Mouse (Mus musculus) lung, embryonic 15.5 days (tissue): ENCODE results near the gene Igsf8. TPM values are rescaled to one million over a fixed set of nuclear protein-coding genes. Genes with fewer than 3 reads are reported as not detected.
A peak's percentile ranks its signal among the peaks of the same experiment; 100 is the strongest.
"Not testable (repeated sequence)": the region's sequence is repeated elsewhere in the genome, so short reads cannot be mapped to it uniquely, and the experiment has no call there.

Source experiments
- ATAC-seq: fragments of 200-750 bp; cut with Nextera tagmentation; 2 replicates; pipeline ENCODE4 v1.8.0; 2017; ENCODE audit warnings: moderate number of reproducible peaks, borderline replicate concordance; ENCODE audit not compliant: low FRiP score, low TSS enrichment; ENCODE audit errors: extremely low read depth
- H3K27ac ChIP-seq: fragments of 300-500 bp; sonication (generic); 2 replicates; pipeline ENCODE4 v1.5.1; 2015; ENCODE audit warnings: moderate library complexity, mild to moderate bottlenecking, inconsistent platforms
- H3K27me3 ChIP-seq: fragments of 300-500 bp; sonication (generic); 2 replicates; pipeline ENCODE4 v1.6.1; 2015; ENCODE audit warnings: inconsistent platforms
- H3K36me3 ChIP-seq: fragments of 300-500 bp; sonication (generic); 2 replicates; pipeline ENCODE4 v1.6.1; 2015; ENCODE audit warnings: inconsistent platforms
- H3K4me1 ChIP-seq: fragments of 300-500 bp; sonication (generic); 2 replicates; pipeline ENCODE4 v1.6.1; 2015; ENCODE audit warnings: inconsistent platforms
- H3K4me2 ChIP-seq: fragments of 300-500 bp; sonication (generic); 2 replicates; pipeline ENCODE4 v1.6.1; 2015; ENCODE audit warnings: inconsistent platforms, mild to moderate bottlenecking, moderate library complexity
- H3K4me3 ChIP-seq: fragments of 300-500 bp; sonication (generic); 2 replicates; pipeline ENCODE4 v1.5.1; 2015; ENCODE audit warnings: mild to moderate bottlenecking, inconsistent platforms
- H3K9ac ChIP-seq: fragments of 300-500 bp; sonication (generic); 2 replicates; pipeline ENCODE4 v1.6.1; 2015; ENCODE audit warnings: inconsistent platforms
- H3K9me3 ChIP-seq: fragments of 300-500 bp; sonication (generic); 2 replicates; pipeline ENCODE4 v1.6.1; 2016; ENCODE audit warnings: inconsistent platforms
- WGBS: fragments of 180-500 bp; shearing (Covaris S2); methylation state at CpG from one replicate; pipeline ENCODE4 v1.1.7; 2015; 5-methylcytosine and 5-hydroxymethylcytosine counted together
- polyA plus RNA-seq: library from polyadenylated mRNA; unstranded; fragments of >200 nt; fragmentation: Nextera tagmentation; extraction: Ambion mirVana; gene quantifications from 2 replicates; pipeline ENCODE4 v1.2.1, GENCODE M21; 2015

The Igsf8 gene
- polyA plus RNA-seq, 1 experiment from 2014 or later, result 46.2 TPM

DNA sequence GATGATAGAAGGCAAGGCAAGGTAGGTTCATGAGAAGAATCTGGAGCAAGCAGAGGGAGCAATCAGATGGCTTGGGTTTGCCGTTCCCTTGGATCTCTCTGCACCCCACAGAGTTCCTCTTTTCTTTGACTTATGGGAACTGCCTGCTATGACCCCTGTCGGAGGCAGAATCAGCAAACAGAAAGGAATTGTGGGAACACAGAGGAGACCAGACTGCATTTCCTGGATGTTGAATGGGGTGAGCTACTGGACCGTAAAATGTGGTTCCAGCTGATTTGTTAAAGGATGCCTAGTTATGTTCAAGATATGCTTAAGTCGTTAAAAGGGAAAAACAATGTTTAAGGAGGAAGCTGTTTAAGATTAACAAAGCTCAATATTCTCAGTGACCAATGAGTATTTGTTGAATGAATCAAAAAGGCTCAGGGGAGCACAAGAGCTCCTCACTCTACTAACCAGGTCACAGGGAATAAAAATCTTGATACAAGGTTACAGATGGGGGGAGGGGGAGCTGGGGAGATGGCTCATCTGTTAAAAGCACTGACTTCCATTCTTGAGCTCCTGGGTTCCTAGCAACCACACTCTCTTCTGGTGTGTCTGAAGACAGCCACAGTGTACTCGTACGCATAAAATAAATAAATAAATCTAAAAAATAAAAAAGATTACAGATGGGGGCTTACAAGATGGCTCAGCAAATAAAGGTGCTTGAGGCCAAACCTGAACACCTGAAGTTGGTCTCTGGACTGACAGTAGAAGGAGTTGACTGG, 20.3 kb upstream of the Igsf8 start:
- no peak overlapping the region for H3K27ac ChIP-seq
- H3K9me3 ChIP-seq, result no peaks in the 10 kb centered on the region
- 58% methylated on average over 6 of the region's 6 CpGs for WGBS
- no peak for ATAC-seq
- H3K36me3 ChIP-seq, result no peaks in the 10 kb centered on the region
- H3K4me2 ChIP-seq, result no peak overlapping the region
- no peak overlapping the region for H3K4me3 ChIP-seq
- H3K4me1 ChIP-seq, result no peaks in the 10 kb centered on the region
- H3K9ac ChIP-seq, result no peak overlapping the region
- H3K27me3 ChIP-seq, result peaks cover 22% of the 10 kb centered on the region

DNA sequence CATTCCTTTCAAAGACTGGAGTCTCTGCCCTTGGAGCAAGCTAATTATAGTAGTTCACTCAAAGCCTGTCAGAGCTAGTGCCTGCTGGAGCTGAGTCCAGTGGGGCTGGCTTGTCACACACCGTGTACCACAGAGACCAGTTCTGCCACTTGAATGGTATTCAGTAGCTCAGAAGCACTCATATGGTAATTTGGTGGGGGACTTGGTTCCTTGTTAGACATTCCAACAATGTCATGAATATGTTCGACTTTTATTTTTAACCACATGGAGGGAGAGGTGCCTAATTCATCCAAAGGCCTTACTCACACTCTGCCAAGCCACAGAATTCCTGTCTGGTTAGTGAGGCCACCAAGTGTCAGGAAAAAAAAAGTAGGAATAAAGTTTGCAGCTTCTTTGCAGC, 19.0 kb upstream of the Igsf8 start:
- H3K27me3 ChIP-seq, result peaks cover 22% of the 10 kb centered on the region
- H3K36me3 ChIP-seq, result no peaks in the 10 kb centered on the region
- H3K4me3 ChIP-seq, result no peak overlapping the region
- no peak overlapping the region; the same call in 1 of the 2 replicates for H3K27ac ChIP-seq
- no peak overlapping the region for H3K4me2 ChIP-seq
- 37% methylated on average over 2 of the region's 2 CpGs for WGBS
- no peak for ATAC-seq
- no peaks in the 10 kb centered on the region for H3K9me3 ChIP-seq
- H3K4me1 ChIP-seq, result no peaks in the 10 kb centered on the region
- no peak overlapping the region for H3K9ac ChIP-seq

DNA sequence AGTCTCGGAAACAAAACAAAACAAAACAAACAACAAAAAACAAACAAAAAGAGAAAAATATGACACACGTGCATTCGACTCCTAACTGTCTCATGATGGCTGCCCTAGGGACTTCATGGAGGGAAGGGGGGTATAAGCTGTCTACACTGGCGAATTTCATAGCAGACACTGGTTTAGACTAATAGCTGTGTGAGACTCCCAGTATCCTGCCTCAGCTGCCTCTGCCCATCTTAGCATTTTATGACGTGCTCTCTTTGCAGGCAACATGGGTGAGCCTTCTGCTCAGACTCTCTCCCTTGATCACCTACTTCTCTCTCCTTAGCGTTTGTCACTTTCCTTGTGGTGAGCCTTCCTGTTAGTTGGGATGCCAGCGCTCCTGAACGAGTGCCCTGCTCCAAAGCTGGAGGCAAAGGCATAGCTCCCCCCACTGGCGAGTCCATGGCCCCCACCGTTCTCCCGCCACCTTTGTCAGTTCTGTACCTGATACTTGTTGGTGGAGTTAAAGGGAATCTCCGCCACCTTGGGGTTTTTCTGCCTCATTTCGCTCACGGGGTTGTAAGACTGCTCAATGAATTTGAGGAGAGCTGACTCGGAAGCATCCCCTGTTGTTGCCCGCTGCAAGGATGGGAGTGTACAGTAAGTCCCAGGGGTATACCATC, 17.8 kb upstream of the Igsf8 start:
- Histone ChIP-seq H3K9me3 (no peaks in the 10 kb centered on the region), H3K27me3 (peaks cover 22% of the 10 kb centered on the region), H3K36me3 (no peaks in the 10 kb centered on the region), H3K4me3 (no peak overlapping the region), H3K9ac (no peak overlapping the region), H3K4me1 (no peaks in the 10 kb centered on the region), H3K27ac (no peak overlapping the region), H3K4me2 (peak overlapping the region; percentile 10; the same call in 1 of the 2 replicates)
- no peak for ATAC-seq
- WGBS, result 23% methylated on average over 16 of the region's 16 CpGs

DNA sequence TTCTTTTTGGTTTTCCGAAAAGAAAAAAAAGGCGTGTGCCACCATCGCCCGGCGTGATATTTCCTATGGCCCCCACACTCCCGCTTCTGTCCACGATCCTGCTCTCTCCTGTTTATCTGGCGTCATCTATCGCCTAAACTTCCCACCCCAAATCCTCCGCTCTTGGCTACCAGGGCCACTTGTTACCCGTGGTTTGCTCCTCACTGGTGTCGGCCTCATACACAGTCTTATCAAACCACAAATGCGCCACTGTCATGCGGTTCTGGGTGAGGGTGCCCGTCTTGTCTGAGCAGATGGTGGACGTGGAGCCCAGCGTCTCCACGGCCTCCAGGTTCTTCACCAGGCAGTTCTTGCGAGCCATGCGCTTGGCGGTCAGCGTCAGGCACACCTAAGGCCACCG, 16.8 kb upstream of the Igsf8 start:
- H3K27ac ChIP-seq, H3K36me3 ChIP-seq, H3K9ac ChIP-seq, ATAC-seq, H3K4me1 ChIP-seq, H3K9me3 ChIP-seq: not testable (repeated sequence)
- peak overlapping the region; percentile 39 for H3K4me2 ChIP-seq
- 35% methylated on average over 23 of the region's 23 CpGs for WGBS
- H3K4me3 ChIP-seq, result 0 out of 2 replicates have a peak overlapping the region, but pooled peaks have one; percentile 11
- peaks cover 22% of the 10 kb centered on the region for H3K27me3 ChIP-seq

DNA sequence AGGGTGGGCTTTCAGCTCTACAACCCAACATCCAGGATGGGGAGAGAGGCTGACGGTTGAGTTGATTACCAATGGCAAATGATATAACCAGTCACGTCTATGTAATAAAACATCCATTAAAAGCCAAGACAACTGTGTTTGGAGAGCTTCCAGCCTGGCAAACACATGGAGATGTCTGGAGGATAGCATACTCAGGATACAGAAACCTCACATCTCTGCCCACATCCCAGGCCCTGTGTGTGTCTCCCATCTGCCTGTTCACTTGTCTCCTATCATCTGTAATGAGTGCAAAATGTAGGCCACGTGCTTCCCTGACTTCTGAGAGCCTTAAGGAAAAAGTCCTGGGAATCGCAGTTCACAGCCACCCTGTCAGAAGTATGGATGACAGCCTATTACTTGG, 14.2 kb upstream of the Igsf8 start:
- H3K27ac ChIP-seq, result no peak overlapping the region
- no peak overlapping the region for H3K4me2 ChIP-seq
- H3K36me3 ChIP-seq, result no peaks in the 10 kb centered on the region
- H3K4me1 ChIP-seq, result no peaks in the 10 kb centered on the region
- 65% methylated on average over 4 of the region's 4 CpGs for WGBS
- H3K4me3 ChIP-seq, result no peak overlapping the region
- H3K27me3 ChIP-seq, result peaks cover 22% of the 10 kb centered on the region
- H3K9ac ChIP-seq, result no peak overlapping the region
- no peaks in the 10 kb centered on the region for H3K9me3 ChIP-seq
- ATAC-seq, result no peak

DNA sequence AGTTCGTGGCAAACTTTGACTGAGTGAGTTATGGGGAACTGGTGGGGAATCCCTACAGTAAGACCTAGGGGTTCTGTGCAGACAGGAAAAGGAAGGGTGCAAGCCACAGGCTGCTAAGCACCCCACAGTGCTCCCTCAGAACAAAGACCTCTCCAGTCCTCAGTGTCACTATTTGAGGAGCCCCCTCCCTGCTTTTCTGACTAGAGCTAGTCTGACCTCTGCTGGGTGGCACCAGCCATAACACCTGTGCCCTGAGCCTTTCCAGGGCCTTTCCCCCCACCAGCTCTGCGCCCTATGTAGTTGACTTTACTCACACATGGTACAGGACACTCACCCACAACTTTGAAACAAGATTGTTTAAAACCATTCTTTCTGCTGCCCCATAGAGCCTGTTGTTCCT, 13.8 kb upstream of the Igsf8 start:
- no peak for ATAC-seq
- 42% methylated on average over 2 of the region's 2 CpGs for WGBS
- Histone ChIP-seq H3K27ac (no peak overlapping the region), H3K4me1 (no peaks in the 10 kb centered on the region), H3K36me3 (no peaks in the 10 kb centered on the region), H3K4me2 (no peak overlapping the region), H3K27me3 (peaks cover 22% of the 10 kb centered on the region), H3K9me3 (no peaks in the 10 kb centered on the region), H3K4me3 (no peak overlapping the region), H3K9ac (no peak overlapping the region)

DNA sequence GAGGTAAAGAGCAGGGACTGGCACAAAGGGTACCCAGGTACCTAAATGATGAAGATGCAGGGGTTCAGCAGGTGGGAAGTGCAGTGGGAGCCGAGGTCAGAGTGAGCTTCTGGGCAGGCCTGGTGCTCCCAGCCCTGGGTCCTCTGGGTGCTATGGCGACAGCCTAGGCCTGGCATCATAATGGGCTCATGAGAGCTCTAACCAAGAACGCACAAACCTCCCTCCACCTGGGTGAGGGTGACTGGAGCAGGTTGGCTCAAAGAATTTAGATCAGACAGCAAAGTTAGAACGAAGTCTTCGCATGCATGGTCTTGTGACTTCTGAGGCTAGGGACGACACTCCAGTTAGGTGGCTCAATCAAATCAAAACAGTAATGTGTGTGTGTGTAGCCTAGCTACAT, 3.1 kb upstream of the Igsf8 start, which contains the start of gene Atp1a4:
TSS of gene Atp1a4 (minus strand) at position 101 of the 400 bp plus-strand sequence.
- Histone ChIP-seq H3K36me3 (no peaks in the 10 kb centered on the region), H3K4me3 (no peak within 1 kb of the TSS), H3K27ac (no peak within 1 kb of the TSS), H3K9ac (no peak within 1 kb of the TSS), H3K4me2 (no peak within 1 kb of the TSS), H3K27me3 (no peaks in the 10 kb centered on the region), H3K4me1 (no peaks in the 10 kb centered on the region), H3K9me3 (no peaks in the 10 kb centered on the region)
- 87% methylated on average over 6 of the region's 6 CpGs for WGBS
- no peak for ATAC-seq

DNA sequence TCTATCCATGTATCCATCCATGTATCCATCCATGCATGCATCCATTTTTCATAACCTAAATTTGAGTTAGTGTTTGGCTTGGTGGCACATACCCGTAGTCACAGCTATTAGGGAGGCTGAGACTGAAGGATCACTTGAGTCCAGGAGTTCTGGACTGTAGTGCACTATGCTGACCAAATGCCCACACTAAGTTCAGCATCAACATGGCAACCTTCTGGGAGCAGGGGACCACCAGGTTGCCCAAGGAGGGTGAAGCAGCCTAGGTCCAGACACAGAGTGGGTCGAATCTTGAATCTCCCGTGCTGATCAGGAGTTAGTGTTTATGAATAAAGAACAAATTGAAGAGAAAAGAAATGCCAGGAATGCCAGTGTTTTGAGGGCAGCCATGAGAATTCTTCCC, 9.8 kb downstream of the Igsf8 start:
- H3K4me2 ChIP-seq, result no peak overlapping the region
- 78% methylated on average over 3 of the region's 3 CpGs for WGBS
- no peaks in the 10 kb centered on the region for H3K4me1 ChIP-seq
- no peak overlapping the region for H3K9ac ChIP-seq
- H3K9me3 ChIP-seq, result no peaks in the 10 kb centered on the region
- no peak overlapping the region for H3K27ac ChIP-seq
- ATAC-seq, result no peak
- no peak overlapping the region for H3K4me3 ChIP-seq
- H3K27me3 ChIP-seq, result no peaks in the 10 kb centered on the region
- H3K36me3 ChIP-seq, result no peaks in the 10 kb centered on the region

DNA sequence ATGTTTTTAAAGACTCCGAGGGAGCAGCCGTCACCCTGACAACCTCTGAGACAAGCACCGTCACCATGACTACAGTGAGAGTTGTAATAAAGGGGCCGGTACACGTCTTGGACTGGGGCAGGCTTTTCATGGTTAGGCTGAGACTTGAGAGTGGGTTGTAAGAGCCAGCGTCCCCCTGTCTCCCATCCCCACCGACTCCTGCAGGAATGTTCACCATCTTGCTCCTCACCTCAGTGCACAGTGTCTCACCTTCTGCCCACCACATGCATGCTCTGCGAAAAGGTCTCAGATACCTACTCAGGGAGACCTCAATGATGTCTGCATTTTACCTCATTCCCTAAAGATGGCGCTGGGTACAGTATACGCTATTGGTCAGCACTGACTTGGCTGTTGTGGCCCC, 10.3 kb downstream of the Igsf8 start:
- 58% methylated on average over 10 of the region's 10 CpGs for WGBS
- no peak overlapping the region for H3K4me2 ChIP-seq
- H3K4me1 ChIP-seq, result no peaks in the 10 kb centered on the region
- H3K36me3 ChIP-seq, result no peaks in the 10 kb centered on the region
- no peaks in the 10 kb centered on the region for H3K27me3 ChIP-seq
- no peak overlapping the region for H3K4me3 ChIP-seq
- H3K9me3 ChIP-seq, result no peaks in the 10 kb centered on the region
- H3K9ac ChIP-seq, result no peak overlapping the region
- H3K27ac ChIP-seq, result no peak overlapping the region
- ATAC-seq, result no peak

DNA sequence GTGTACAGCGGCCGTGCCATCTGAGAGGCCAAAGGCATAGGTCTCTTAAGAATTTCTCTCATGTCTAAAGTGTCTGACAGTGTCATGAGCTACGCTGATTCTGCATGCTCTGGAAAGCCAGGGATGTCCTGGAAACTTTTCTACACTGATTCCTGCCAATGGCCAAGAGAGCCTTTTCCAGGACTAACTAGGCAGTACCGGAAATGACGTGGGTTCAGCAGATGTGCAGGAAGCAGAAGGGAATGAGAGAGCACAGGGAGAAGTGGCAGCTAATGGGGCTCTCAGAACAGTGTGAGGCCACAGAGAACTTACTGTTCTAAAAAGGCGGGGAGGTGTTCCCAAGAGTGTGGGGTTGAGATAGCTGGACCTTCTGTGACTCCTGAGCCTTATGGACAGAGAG, 11.9 kb downstream of the Igsf8 start:
- WGBS, result 84% methylated on average over 6 of the region's 6 CpGs
- H3K36me3 ChIP-seq, result no peaks in the 10 kb centered on the region
- no peaks in the 10 kb centered on the region for H3K4me1 ChIP-seq
- no peak for ATAC-seq
- no peak overlapping the region for H3K9ac ChIP-seq
- H3K9me3 ChIP-seq, result no peaks in the 10 kb centered on the region
- H3K27ac ChIP-seq, result no peak overlapping the region
- no peak overlapping the region for H3K4me3 ChIP-seq
- no peaks in the 10 kb centered on the region for H3K27me3 ChIP-seq
- no peak overlapping the region for H3K4me2 ChIP-seq

DNA sequence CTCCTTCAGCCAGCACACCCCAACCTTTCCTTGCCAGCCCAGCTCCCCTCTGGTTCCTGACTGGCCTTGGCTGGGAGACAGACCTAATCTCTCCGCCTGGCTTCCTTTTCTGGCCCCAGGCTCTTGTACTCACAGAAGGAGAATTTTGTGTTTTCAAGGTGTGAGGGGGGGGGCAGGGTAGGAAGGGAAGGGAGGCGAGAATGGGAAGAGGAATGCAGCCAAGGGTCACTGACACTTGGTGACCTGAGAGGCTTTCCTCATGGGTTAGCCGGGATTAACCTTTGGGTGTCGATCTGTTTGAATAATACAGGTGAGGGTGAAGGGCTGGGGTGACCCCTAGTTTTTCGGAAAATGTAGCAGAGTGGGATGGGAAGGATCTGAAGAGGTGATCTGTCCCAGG, 12.7 kb downstream of the Igsf8 start:
- WGBS, result 43% methylated on average over 5 of the region's 5 CpGs
- no peaks in the 10 kb centered on the region for H3K9me3 ChIP-seq
- H3K27me3 ChIP-seq, result no peaks in the 10 kb centered on the region
- H3K27ac ChIP-seq, result no peak overlapping the region
- no peak overlapping the region for H3K4me3 ChIP-seq
- no peaks in the 10 kb centered on the region for H3K36me3 ChIP-seq
- H3K9ac ChIP-seq, result no peak overlapping the region
- no peak overlapping the region for H3K4me2 ChIP-seq
- ATAC-seq, result no peak
- no peaks in the 10 kb centered on the region for H3K4me1 ChIP-seq

DNA sequence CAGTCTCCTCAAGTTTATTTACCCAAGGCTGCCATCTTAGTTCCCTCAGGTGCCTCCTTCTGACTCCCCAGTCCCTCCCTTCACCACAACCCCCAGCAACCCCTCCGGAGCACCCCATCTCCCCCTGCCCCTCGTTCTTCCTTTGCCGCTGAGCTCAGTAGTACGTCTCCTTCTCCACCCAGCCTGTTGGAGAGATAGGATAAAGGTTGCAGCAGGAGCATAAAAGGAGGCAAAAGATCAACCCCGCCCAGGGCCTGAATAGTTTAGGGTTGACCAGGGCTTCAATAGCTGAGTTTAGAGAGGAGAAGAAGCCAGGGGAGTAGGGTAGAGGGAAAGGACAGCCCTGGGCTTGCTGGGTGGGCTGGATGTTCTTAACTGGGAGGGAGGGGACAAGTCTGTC, 13.1 kb downstream of the Igsf8 start:
- 63% methylated on average over 5 of the region's 5 CpGs for WGBS
- Histone ChIP-seq H3K4me2 (no peak overlapping the region), H3K27ac (no peak overlapping the region), H3K4me3 (no peak overlapping the region), H3K9ac (no peak overlapping the region), H3K27me3 (no peaks in the 10 kb centered on the region), H3K9me3 (no peaks in the 10 kb centered on the region), H3K36me3 (no peaks in the 10 kb centered on the region), H3K4me1 (no peaks in the 10 kb centered on the region)
- no peak for ATAC-seq
